22 mouse cellular contexts compared by ENCODE assay signal in the genomic region with DNA sequence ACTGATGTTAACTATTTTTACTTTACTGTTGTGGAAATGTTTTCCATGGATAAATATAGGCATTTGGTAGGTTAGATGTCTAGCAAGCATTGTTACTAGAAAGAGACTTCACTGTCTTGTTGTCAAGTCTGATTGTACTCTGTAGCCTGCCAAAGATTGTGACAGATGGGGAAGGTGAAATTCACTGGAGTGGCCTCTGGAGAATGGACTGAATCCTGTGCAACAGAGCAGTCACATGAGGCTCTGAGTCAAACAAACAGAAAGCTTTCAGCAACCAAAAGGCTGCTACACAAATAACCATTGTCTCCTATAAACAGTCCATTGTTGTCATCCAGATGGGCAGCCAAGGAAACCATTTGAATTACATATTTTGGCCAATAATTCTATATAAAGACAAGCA. TPM values are rescaled to one million over a fixed set of nuclear protein-coding genes. Genes with fewer than 3 reads are reported as not detected.
"Had no signal": no experiment of that assay in that cellular context is flagged by ENCODE, and none has a peak within 500 bp of the region (broad histone marks: within the 10 kb centered on the region; RNA-seq: fewer than 3 reads in every experiment).

No protein-coding gene starts in this region.

- H3K4me1 ChIP-seq: limb, embryonic 10.5 days; midbrain, embryonic 15.5 days; neural tube, embryonic 13.5 days had no signal

- H3K36me3 ChIP-seq: limb, embryonic 10.5 days; limb, embryonic 13.5 days; midbrain, embryonic 15.5 days; neural tube, embryonic 13.5 days had no signal

- DNase-seq: kidney, adult 2 months; kidney, postnatal 25 days; layer of hippocampus, adult 9-11 months; liver; liver, postnatal 0 days; lung, embryonic 14.5 days; right cerebral cortex, adult 18-20 months; right cerebral cortex, postnatal 14 days; right cerebral cortex, postnatal 4 days; thymus, postnatal 25 days had no signal

- H3K4me2 ChIP-seq: limb, embryonic 13.5 days; lung, embryonic 14.5 days; midbrain, embryonic 15.5 days; neural tube, embryonic 13.5 days had no signal

- H3K9ac ChIP-seq: limb, embryonic 13.5 days; liver, embryonic 14.5 days; liver, postnatal 0 days; lung, embryonic 14.5 days; midbrain, embryonic 15.5 days; neural tube, embryonic 13.5 days had no signal

- H3K27me3 ChIP-seq: limb, embryonic 13.5 days; midbrain, embryonic 15.5 days; neural tube, embryonic 13.5 days had no signal

- ATAC-seq: intestine, postnatal 0 days; liver, postnatal 0 days; lung, postnatal 0 days; midbrain, embryonic 15.5 days had no signal

- H3K4me3 ChIP-seq: layer of hippocampus, adult 2 months; limb, embryonic 10.5 days; limb, embryonic 13.5 days; midbrain, embryonic 15.5 days; myocyte; neural tube, embryonic 13.5 days had no signal

- H3K9me3 ChIP-seq: limb, embryonic 10.5 days; limb, embryonic 13.5 days; midbrain, embryonic 15.5 days; neural tube, embryonic 13.5 days had no signal

- H3K27ac ChIP-seq: kidney, postnatal 0 days; layer of hippocampus, adult 2 months; limb, embryonic 10.5 days; limb, embryonic 13.5 days; liver, embryonic 14.5 days; macrophage; midbrain, embryonic 15.5 days; neural tube, embryonic 13.5 days; stomach, postnatal 0 days had no signal

RNA-seq across cellular contexts. Expression of gene Rnf152, which starts 15.6 kb away (rescaled TPM):
- polyA plus RNA-seq: macrophage had no signal
